Mouse (Mus musculus) heart, adult 2 months (tissue): Measurements from ENCODE around the gene Fstl3.

Source experiments
- EP300 ChIP-seq: fragments of 200-500 bp; IDR thresholded peaks from 2 replicates; pipeline ENCODE4 v1.6.1; 2011; ENCODE audit warnings: low read depth, low read length, control low read depth; ENCODE audit not compliant: insufficient read depth
- POLR2A ChIP-seq: fragments of 200-500 bp; IDR thresholded peaks from 2 replicates; pipeline ENCODE4 v1.6.1; 2011; ENCODE audit warnings: mild to moderate bottlenecking, low read depth, low read length, control low read depth; ENCODE audit not compliant: insufficient read depth

GRCm38 (mm10) chr10:79733847-79734246 lies 43.2 kb upstream of the Fstl3 start:
- TF ChIP-seq EP300: no peak
- no peak for TF ChIP-seq POLR2A
